Mouse (Mus musculus): Measurements from ENCODE around the gene Xxylt1. TPM values are rescaled to one million over a fixed set of nuclear protein-coding genes. Genes with fewer than 3 reads are reported as not detected.
"Not testable (repeated sequence)": the region's sequence is repeated elsewhere in the genome, so short reads cannot be mapped to it uniquely, and the experiment has no call there.

Xxylt1 gene
- total and polyA plus RNA-seq, 3 experiments = 10.5 to 13.5 (median 11.5) TPM

DNA sequence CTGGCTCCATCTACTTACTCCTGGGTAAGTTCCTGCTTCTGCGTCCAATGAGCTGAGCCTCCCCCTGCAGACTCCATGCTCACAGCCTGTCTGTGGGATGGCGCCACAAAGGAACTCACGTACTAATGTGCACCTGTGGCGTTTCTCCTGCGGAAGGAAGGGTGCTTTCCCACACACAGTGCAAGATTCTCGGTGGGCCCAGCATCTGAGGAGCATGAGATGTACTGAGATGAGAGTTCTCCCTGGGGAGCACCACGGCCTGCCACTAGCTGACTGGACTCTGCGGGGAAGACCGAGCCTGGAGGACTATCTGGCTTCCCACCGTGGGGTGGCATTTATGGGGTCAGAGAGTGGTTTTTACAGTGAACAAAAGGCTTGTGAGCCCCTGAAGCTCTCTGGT lies 69.0 kb downstream of the Xxylt1 start:
- Histone ChIP-seq H3K4me3 (no peak overlapping the region), H3K9ac (ENCODE audit: low read depth, low read length) (no peak overlapping the region), H3K4me1 (ENCODE audit: control insufficient read depth, insufficient read depth, low read length) (peaks cover 12% of the 10 kb centered on the region), H3K79me2 (replicated peaks; ENCODE audit: control insufficient read depth, insufficient read depth, low read length) (no peaks in the 10 kb centered on the region), H3K27me3 (ENCODE audit: control insufficient read depth, insufficient read depth, low read length) (no peaks in the 10 kb centered on the region), H3K27ac (no peak overlapping the region), H3K36me3 (ENCODE audit: control insufficient read depth, insufficient read depth, low read length) (no peaks in the 10 kb centered on the region)
- WGBS = 87% methylated on average over 10 of the region's 10 CpGs
- intact Hi-C loops (cut with DNase I) = no loop called here
- TF ChIP-seq EP300 (IDR thresholded peaks at IDR 0.05; ENCODE audit: insufficient read depth, low read depth, low read length) = no peak
- TF ChIP-seq POLR2A (IDR thresholded peaks at IDR 0.05; ENCODE audit: insufficient read depth, low read depth, low read length) = no peak
- no peak for TF ChIP-seq CTCF (IDR thresholded peaks at IDR 0.05)
- DNase-seq = no peak

DNA sequence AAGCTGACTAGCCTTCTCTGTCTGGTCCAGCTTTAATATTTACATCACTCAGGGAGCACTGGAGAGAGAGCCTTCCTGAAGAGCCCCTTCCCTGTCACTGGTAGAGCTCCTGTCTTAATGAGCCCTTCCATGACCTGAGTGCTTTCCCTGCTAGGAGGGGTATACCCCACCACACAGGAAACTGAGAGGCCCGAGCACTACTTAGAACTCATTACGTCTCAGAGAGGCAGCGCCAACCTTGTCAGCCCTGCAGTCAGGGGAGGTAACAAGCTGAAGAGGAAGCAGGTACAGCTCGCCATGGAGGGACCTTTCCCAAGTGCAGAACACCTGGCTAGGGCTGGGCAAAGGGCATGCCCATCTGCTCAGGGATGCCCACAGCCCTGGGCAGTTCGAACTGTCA lies 70.8 kb downstream of the Xxylt1 start:
- WGBS = 94% methylated on average over 5 of the region's 5 CpGs
- H3K27me3 ChIP-seq (ENCODE audit: control insufficient read depth, insufficient read depth, low read length) = no peaks in the 10 kb centered on the region
- H3K4me3 ChIP-seq = no peak overlapping the region
- no peaks in the 10 kb centered on the region for H3K79me2 ChIP-seq (replicated peaks; ENCODE audit: control insufficient read depth, insufficient read depth, low read length)
- no peak overlapping the region for H3K27ac ChIP-seq
- peaks cover 18% of the 10 kb centered on the region for H3K4me1 ChIP-seq (ENCODE audit: control insufficient read depth, insufficient read depth, low read length)
- H3K9ac ChIP-seq (ENCODE audit: low read depth, low read length) = no peak overlapping the region
- H3K36me3 ChIP-seq (ENCODE audit: control insufficient read depth, insufficient read depth, low read length) = no peaks in the 10 kb centered on the region
- intact Hi-C loops (cut with DNase I) = no loop called here
- no peak for TF ChIP-seq EP300 (IDR thresholded peaks at IDR 0.05; ENCODE audit: insufficient read depth, low read depth, low read length)
- TF ChIP-seq POLR2A (IDR thresholded peaks at IDR 0.05; ENCODE audit: insufficient read depth, low read depth, low read length) = no peak
- no peak for TF ChIP-seq CTCF (IDR thresholded peaks at IDR 0.05)
- DNase-seq = no peak

DNA sequence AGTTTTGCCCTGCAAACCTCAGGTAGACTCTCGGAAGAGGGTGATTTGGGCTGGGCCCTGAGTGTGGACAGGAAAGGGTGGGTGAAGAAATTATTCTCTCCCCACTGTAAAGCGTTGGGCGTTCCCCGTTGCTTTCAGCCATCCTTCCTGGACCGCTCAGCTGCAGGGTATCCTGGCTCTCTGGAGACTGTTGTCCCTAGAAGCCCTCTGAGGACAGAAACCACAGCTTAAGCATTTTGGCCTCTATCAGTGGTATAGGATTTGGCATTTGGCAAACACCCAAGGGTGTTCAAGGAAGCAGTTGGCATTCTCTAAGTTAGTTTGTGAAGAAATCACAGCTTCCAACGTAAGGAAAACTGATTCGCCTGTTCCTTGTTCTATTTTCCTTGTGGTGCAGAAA lies 72.9 kb downstream of the Xxylt1 start:
- no peaks in the 10 kb centered on the region for H3K27me3 ChIP-seq (ENCODE audit: control insufficient read depth, insufficient read depth, low read length)
- no peak overlapping the region for H3K4me3 ChIP-seq
- DNase-seq = peak in 1 of 2 experiments; percentile 56
- H3K27ac ChIP-seq = peak overlapping the region; percentile 77
- intact Hi-C loops (cut with DNase I) = loop anchor here (2.0 kb wide), 1 partner anchor 14 kb away; no protein-coding TSS in a partner anchor
- H3K4me1 ChIP-seq (ENCODE audit: control insufficient read depth, insufficient read depth, low read length) = peaks cover 30% of the 10 kb centered on the region
- TF ChIP-seq POLR2A (IDR thresholded peaks at IDR 0.05; ENCODE audit: insufficient read depth, low read depth, low read length) (no peak), EP300 (IDR thresholded peaks at IDR 0.05; ENCODE audit: insufficient read depth, low read depth, low read length) (0 out of 2 replicates have a peak, but pooled peaks have one; percentile 45)
- WGBS = 40% methylated on average over 7 of the region's 7 CpGs
- H3K79me2 ChIP-seq (replicated peaks; ENCODE audit: control insufficient read depth, insufficient read depth, low read length) = no peaks in the 10 kb centered on the region
- no peaks in the 10 kb centered on the region for H3K36me3 ChIP-seq (ENCODE audit: control insufficient read depth, insufficient read depth, low read length)
- H3K9ac ChIP-seq (ENCODE audit: low read depth, low read length) = no peak overlapping the region

DNA sequence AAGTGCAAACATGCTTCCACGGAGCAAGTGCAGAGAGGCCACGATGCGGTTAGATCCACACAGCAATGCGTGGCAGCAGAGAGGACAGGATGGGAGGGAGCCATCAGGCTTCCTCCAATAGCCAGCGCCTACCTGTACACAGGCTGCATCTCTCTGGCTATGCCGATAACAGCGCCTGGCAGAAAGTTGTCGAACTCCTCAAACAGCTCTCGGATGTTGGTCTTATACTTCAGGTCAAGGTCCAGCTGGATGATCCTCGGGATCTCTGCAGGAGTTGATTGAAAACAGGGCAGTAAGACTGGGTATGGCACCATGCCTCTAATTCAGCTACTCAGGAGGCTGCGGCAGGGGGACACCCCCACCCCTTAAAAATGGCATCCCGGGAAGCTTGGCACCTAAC lies 73.7 kb downstream of the Xxylt1 start:
- intact Hi-C loops (cut with DNase I) = no loop called here
- Histone ChIP-seq H3K27me3 (ENCODE audit: control insufficient read depth, insufficient read depth, low read length) (no peaks in the 10 kb centered on the region), H3K27ac (peak overlapping the region; percentile 77)

DNA sequence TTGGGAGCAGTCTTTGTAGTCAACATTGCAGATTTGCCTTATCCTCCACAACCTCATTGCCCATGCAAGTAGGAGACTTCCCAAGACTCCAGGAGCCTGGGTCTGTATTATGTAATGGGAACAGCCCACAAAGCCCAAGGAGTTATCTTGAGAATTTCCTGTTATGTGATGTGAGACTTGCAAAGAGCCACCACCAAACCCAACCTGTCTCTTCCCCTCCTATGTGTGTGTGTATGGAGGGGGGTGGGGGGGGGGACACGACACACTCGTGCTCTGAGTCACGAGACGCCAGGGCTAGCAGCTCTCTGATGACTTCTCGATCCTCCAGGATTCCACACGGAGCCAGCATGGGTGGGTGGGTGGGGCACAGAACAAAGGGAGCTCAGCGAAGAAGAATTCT lies 75.5 kb downstream of the Xxylt1 start:
- TF ChIP-seq CTCF (IDR thresholded peaks at IDR 0.05) (no peak), POLR2A (IDR thresholded peaks at IDR 0.05; ENCODE audit: insufficient read depth, low read depth, low read length) (peak; percentile 30; the same call in 1 of the 2 replicates), EP300 (IDR thresholded peaks at IDR 0.05; ENCODE audit: insufficient read depth, low read depth, low read length) (0 out of 2 replicates have a peak, but pooled peaks have one; percentile 8)
- intact Hi-C loops (cut with DNase I) = no loop called here
- DNase-seq = peak in 1 of 2 experiments; percentile 34
- WGBS = 35% methylated on average over 7 of the region's 7 CpGs
- peaks cover 35% of the 10 kb centered on the region for H3K4me1 ChIP-seq (ENCODE audit: control insufficient read depth, insufficient read depth, low read length)
- no peaks in the 10 kb centered on the region for H3K27me3 ChIP-seq (ENCODE audit: control insufficient read depth, insufficient read depth, low read length)
- no peak overlapping the region for H3K9ac ChIP-seq (ENCODE audit: low read depth, low read length)
- H3K36me3 ChIP-seq (ENCODE audit: control insufficient read depth, insufficient read depth, low read length) = no peaks in the 10 kb centered on the region; the same call in 1 of the 2 replicates
- no peak overlapping the region for H3K4me3 ChIP-seq
- H3K79me2 ChIP-seq (replicated peaks; ENCODE audit: control insufficient read depth, insufficient read depth, low read length) = no peaks in the 10 kb centered on the region
- peak overlapping the region; percentile 77 for H3K27ac ChIP-seq

More for the DNA sequence above, 73.7 kb downstream of the Xxylt1 start:
- Histone ChIP-seq H3K4me3 (no peak overlapping the region), H3K79me2 (replicated peaks; ENCODE audit: control insufficient read depth, insufficient read depth, low read length) (no peaks in the 10 kb centered on the region), H3K4me1 (ENCODE audit: control insufficient read depth, insufficient read depth, low read length) (peaks cover 35% of the 10 kb centered on the region), H3K9ac (ENCODE audit: low read depth, low read length) (no peak overlapping the region), H3K36me3 (ENCODE audit: control insufficient read depth, insufficient read depth, low read length) (no peaks in the 10 kb centered on the region; the same call in 1 of the 2 replicates)
- WGBS = 67% methylated on average over 12 of the region's 12 CpGs
- TF ChIP-seq POLR2A (IDR thresholded peaks at IDR 0.05; ENCODE audit: insufficient read depth, low read depth, low read length) (no peak), EP300 (IDR thresholded peaks at IDR 0.05; ENCODE audit: insufficient read depth, low read depth, low read length) (no peak), CTCF (IDR thresholded peaks at IDR 0.05) (no peak; the same call in 1 of the 2 replicates)
- no peak for DNase-seq

DNA sequence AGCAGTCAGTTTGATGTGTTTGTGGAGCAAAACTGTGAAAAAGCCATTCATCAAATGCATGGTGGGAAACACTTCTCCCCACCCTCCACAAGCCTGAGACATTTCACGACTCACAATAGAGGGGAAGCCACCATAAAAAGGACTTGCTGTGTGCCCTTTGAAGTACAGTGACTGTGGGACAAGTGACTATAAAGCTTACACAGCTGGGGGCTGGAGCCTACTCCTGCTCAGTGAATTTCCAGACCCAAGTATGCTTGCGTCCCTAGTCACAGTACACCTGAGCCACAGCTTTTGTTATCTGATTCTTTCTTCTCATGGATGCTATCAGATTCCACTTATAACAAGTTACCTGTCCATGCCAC lies 76.9 kb downstream of the Xxylt1 start:
- WGBS = 47% methylated on average over 2 of the region's 2 CpGs
- Histone ChIP-seq H3K79me2 (replicated peaks; ENCODE audit: control insufficient read depth, insufficient read depth, low read length) (no peaks in the 10 kb centered on the region), H3K4me1 (ENCODE audit: control insufficient read depth, insufficient read depth, low read length) (peaks cover 35% of the 10 kb centered on the region), H3K27me3 (ENCODE audit: control insufficient read depth, insufficient read depth, low read length) (no peaks in the 10 kb centered on the region), H3K27ac (peak overlapping the region; percentile 77), H3K4me3 (no peak overlapping the region), H3K36me3 (ENCODE audit: control insufficient read depth, insufficient read depth, low read length) (no peaks in the 10 kb centered on the region; the same call in 1 of the 2 replicates), H3K9ac (ENCODE audit: low read depth, low read length) (no peak overlapping the region)
- intact Hi-C loops (cut with DNase I) = no loop called here
- TF ChIP-seq EP300 (IDR thresholded peaks at IDR 0.05; ENCODE audit: insufficient read depth, low read depth, low read length) (no peak), POLR2A (IDR thresholded peaks at IDR 0.05; ENCODE audit: insufficient read depth, low read depth, low read length) (no peak)
- DNase-seq = no peak

DNA sequence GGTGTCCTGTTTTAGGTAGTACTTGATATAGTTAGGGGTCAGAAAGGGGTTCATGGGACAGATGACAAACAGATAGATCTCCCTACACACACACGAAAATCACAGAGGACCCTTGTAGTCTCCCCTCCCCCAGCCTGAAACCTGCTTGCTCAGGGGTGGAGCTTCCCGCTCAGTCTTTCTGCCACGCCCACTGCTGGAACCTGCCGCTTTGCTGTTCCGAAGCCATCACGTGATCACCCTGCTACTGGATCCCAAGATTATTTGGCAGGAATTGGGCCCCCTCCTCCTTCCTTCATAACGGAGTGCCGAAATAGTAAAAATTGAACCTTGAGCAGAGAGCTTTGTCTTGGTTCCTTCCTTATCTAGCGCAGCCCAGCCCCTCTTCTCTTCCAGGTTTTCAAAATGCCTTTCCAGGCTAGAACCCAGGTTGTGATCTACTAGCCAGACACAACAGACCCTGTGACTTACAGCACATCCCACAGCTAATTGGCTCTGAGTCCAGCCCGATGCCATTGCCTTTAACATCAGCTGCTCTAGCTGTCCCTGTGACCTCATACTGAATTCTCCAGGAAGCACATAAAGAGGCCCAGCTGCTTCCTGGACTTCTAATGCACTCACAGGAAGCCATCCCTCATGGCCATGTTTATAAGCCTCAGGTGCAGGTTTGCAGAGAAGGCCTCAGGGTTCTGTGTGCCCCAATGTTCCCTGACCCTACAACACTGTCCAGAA lies 77.5 kb downstream of the Xxylt1 start:
- intact Hi-C loops (cut with DNase I); H3K9ac ChIP-seq (ENCODE audit: low read depth, low read length); H3K79me2 ChIP-seq (replicated peaks; ENCODE audit: control insufficient read depth, insufficient read depth, low read length); H3K4me3 ChIP-seq; H3K36me3 ChIP-seq (ENCODE audit: control insufficient read depth, insufficient read depth, low read length); H3K27me3 ChIP-seq (ENCODE audit: control insufficient read depth, insufficient read depth, low read length): not testable (repeated sequence)
- peaks cover 35% of the 10 kb centered on the region for H3K4me1 ChIP-seq (ENCODE audit: control insufficient read depth, insufficient read depth, low read length)
- 8% methylated on average over 10 of the region's 10 CpGs for WGBS
- peak overlapping the region; percentile 77 for H3K27ac ChIP-seq
- peak; percentile 70 to 77 for DNase-seq

All from heart, adult 2 months (tissue).